Mouse (Mus musculus) retina, embryonic 14.5 days (tissue): ENCODE data around the gene Skp1a.
A peak's percentile ranks its signal among the peaks of the same experiment; 100 is the strongest.

ENCODE experiments used
- DNase-seq: peaks from one replicate; pipeline ENCODE4 v3.0.0-alpha.2; 2015; ENCODE audit warnings: low spot score

Gene Skp1a

GRCm38 (mm10) chr11:52277433-52278150 lies 45.8 kb downstream of the Skp1a start:
- no peak for DNase-seq

- no peak for DNase-seq
Measured at GRCm38 (mm10) chr11:52278164-52278563, 46.4 kb downstream of the Skp1a start.

GRCm38 (mm10) chr11:52278991-52279390 lies 47.2 kb downstream of the Skp1a start:
- no peak for DNase-seq

GRCm38 (mm10) chr11:52279611-52280145 lies 47.9 kb downstream of the Skp1a start:
- no peak for DNase-seq

GRCm38 (mm10) chr11:52280566-52281455 lies 49.0 kb downstream of the Skp1a start:
- no peak for DNase-seq

- DNase-seq, result peak; percentile 22
Measured at GRCm38 (mm10) chr11:52281568-52282328, 50.0 kb downstream of the Skp1a start.

- DNase-seq, result peak; percentile 38
Measured at GRCm38 (mm10) chr11:52282420-52282773, 50.6 kb downstream of the Skp1a start.

GRCm38 (mm10) chr11:52282774-52283595 lies 51.2 kb downstream of the Skp1a start, which contains the start of gene Tcf7:
Gene Tcf7 (minus strand): TSS chr11:52283014.
- peak; percentile 85 for DNase-seq

GRCm38 (mm10) chr11:52283596-52284571 lies 52.1 kb downstream of the Skp1a start:
- DNase-seq, result peak; percentile 49

GRCm38 (mm10) chr11:52286301-52286957 lies 54.6 kb downstream of the Skp1a start:
- peak; percentile 28 for DNase-seq

GRCm38 (mm10) chr11:52286958-52287305 lies 55.1 kb downstream of the Skp1a start:
- DNase-seq, result peak; percentile 16

GRCm38 (mm10) chr11:52292346-52292745 lies 60.6 kb downstream of the Skp1a start:
- DNase-seq, result no peak

- no peak for DNase-seq
Measured at GRCm38 (mm10) chr11:52292894-52293293, 61.1 kb downstream of the Skp1a start.

- no peak for DNase-seq
Measured at GRCm38 (mm10) chr11:52294103-52294502, 62.3 kb downstream of the Skp1a start.
